In the genomic region with DNA sequence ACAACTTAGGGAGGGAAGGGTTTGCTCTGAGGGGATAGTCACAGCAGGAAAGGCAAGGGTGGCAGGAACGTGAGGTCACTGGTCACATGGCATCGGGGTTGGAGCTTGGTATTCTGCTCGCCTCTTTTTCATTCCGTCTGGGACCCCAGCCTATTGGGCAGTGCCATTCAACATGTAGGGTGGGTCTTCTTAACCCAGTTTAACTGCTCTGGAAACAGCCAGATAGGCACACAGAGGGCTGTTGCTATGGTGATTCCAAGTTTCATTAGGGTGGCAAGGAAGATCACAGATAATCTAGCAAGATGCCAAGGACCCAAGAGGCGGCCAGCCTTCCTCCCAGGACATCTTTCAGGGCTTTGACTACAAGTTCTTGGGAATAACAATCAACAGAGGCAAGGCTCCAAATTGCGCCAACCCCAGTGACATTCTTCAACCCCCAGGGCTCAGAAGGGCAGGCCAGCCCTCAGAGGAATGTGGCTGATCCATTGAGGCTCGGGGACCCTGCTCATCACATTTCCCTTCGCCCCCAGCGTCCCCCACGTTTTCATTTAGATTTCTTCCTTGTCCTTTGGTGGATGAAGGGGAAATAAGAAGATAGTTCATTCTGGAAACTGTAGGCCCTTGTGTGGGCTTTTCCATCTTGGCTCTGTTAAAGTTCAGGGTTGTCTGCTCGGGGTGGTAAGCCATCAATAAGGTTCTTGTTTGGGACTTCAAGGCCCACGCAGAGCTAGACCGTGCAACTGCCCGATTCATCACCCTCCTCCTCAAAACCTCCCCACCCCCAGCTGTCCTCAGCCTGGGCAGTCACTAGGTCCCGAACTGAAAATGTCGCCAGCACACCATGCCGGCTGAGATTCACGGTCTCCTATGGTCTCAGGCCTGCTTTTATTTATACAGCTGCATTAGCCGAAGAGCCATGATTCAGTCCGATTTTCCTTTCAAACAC, we compare ENCODE assay signal across 19 mouse cellular contexts. TPM values are rescaled to one million over a fixed set of nuclear protein-coding genes. Genes with fewer than 3 reads are reported as not detected.
A peak's percentile ranks its signal among the peaks of the same experiment; 100 is the strongest.
DNase-seq lines count a peak whose midpoint lies in the region; ATAC-seq and TF ChIP-seq lines count a peak whose summit lies in the region.
"Had no signal": no experiment of that assay in that cellular context is flagged by ENCODE, and none has a peak within 500 bp of the region (broad histone marks: within the 10 kb centered on the region; RNA-seq: fewer than 3 reads in every experiment).

No protein-coding gene starts in this region.

- no peak for TF ChIP-seq EP300 in stomach, postnatal 0 days (optimal IDR thresholded peaks at IDR 0.05)
- no peak for TF ChIP-seq EP300 in liver, postnatal 0 days (IDR thresholded peaks at IDR 0.05; ENCODE audit: low read depth)

- ATAC-seq in embryonic facial prominence, embryonic 14.5 days (ENCODE audit: low read depth) = peak; percentile 60
- ATAC-seq in stomach, embryonic 14.5 days (ENCODE audit: insufficient number of reproducible peaks, insufficient read depth, low FRiP score, low read depth) = no peak
- ATAC-seq in stomach, postnatal 0 days (ENCODE audit: low FRiP score, low TSS enrichment) = no peak; the same call in 1 of the 2 replicates
- ATAC-seq in liver, postnatal 0 days = no peak
- ATAC-seq: forebrain, embryonic 13.5 days; intestine, postnatal 0 days had no signal

- no peak overlapping the region for H3K4me2 ChIP-seq in embryonic facial prominence, embryonic 14.5 days (ENCODE audit: low read depth, low read length)
- no peak overlapping the region for H3K4me2 ChIP-seq in stomach, embryonic 14.5 days (replicated peaks; ENCODE audit: low read depth, low read length)
- H3K4me2 ChIP-seq in stomach, postnatal 0 days (replicated peaks; ENCODE audit: low read depth) = no peak overlapping the region
- H3K4me2 ChIP-seq in liver, postnatal 0 days (ENCODE audit: low read depth, low read length) = no peak overlapping the region
- H3K4me2 ChIP-seq: forebrain, embryonic 13.5 days; heart, embryonic 15.5 days; liver, embryonic 11.5 days had no signal

- H3K4me1 ChIP-seq in embryonic facial prominence, embryonic 14.5 days (ENCODE audit: control insufficient read depth, insufficient read depth, low read length) = 0 out of 2 replicates have a peak, but pooled peaks cover 4% of the 10 kb centered on the region
- H3K4me1 ChIP-seq in embryonic facial prominence, embryonic 10.5 days = peaks cover 32% of the 10 kb centered on the region
- peaks cover 33% of the 10 kb centered on the region for H3K4me1 ChIP-seq in stomach, embryonic 14.5 days (ENCODE audit: control insufficient read depth, insufficient read depth, low read length)
- H3K4me1 ChIP-seq in stomach, postnatal 0 days (replicated peaks; ENCODE audit: control insufficient read depth, insufficient read depth) = no peaks in the 10 kb centered on the region; the same call in 1 of the 2 replicates
- H3K4me1 ChIP-seq in liver, postnatal 0 days (ENCODE audit: insufficient read depth) = no peaks in the 10 kb centered on the region
- H3K4me1 ChIP-seq: forebrain, embryonic 13.5 days had no signal

- WGBS in embryonic facial prominence, embryonic 14.5 days = 64% methylated on average over 20 of the region's 20 CpGs
- 66% methylated on average over 20 of the region's 20 CpGs for WGBS in embryonic facial prominence, embryonic 10.5 days
- WGBS in stomach, embryonic 14.5 days = 75% methylated on average over 20 of the region's 20 CpGs
- 72% methylated on average over 20 of the region's 20 CpGs for WGBS in stomach, postnatal 0 days
- WGBS in liver, postnatal 0 days (ENCODE audit: insufficient replicate concordance) = 76% methylated on average over 20 of the region's 20 CpGs

- DNase-seq in embryonic facial prominence, embryonic 14.5 days (ENCODE audit: low spot score) = peak; percentile 13
- no peak for DNase-seq in embryonic facial prominence, embryonic 10.5 days (ENCODE audit: low spot score)
- DNase-seq in layer of hippocampus, adult 2 months (ENCODE audit: low spot score in 2 of 2) = peak in 1 of 2 experiments; percentile 9
- no peak for DNase-seq in layer of hippocampus, adult 18-20 months (ENCODE audit: low spot score in 2 of 2)
- no peak for DNase-seq in stomach, postnatal 0 days (ENCODE audit: low spot score)
- no peak for DNase-seq in liver, postnatal 0 days
- DNase-seq: adrenal gland, adult 8-10 months; B cell, adult 2 months; cerebellum, adult 2 months; gastrocnemius, postnatal 36 days; heart, postnatal 4 days; lung, adult 2 months; spleen, adult 18-20 months had no signal

- H3K27me3 ChIP-seq in embryonic facial prominence, embryonic 14.5 days (replicated peaks; ENCODE audit: control insufficient read depth, insufficient read depth, low read length) = no peaks in the 10 kb centered on the region
- H3K27me3 ChIP-seq in embryonic facial prominence, embryonic 10.5 days (replicated peaks; ENCODE audit: low read depth, poor library complexity, severe bottlenecking) = no peaks in the 10 kb centered on the region
- no peaks in the 10 kb centered on the region for H3K27me3 ChIP-seq in stomach, embryonic 14.5 days (ENCODE audit: control insufficient read depth, insufficient read depth, low read length)
- no peaks in the 10 kb centered on the region for H3K27me3 ChIP-seq in stomach, postnatal 0 days (ENCODE audit: control insufficient read depth, insufficient read depth, low read length)
- H3K27me3 ChIP-seq in liver, postnatal 0 days (ENCODE audit: insufficient read depth, low read length) = no peaks in the 10 kb centered on the region
- H3K27me3 ChIP-seq: forebrain, embryonic 13.5 days; heart, embryonic 15.5 days had no signal

- no peak overlapping the region for H3K9ac ChIP-seq in embryonic facial prominence, embryonic 14.5 days (ENCODE audit: low read depth, low read length)
- no peak overlapping the region for H3K9ac ChIP-seq in stomach, embryonic 14.5 days (replicated peaks; ENCODE audit: low read depth, low read length)
- H3K9ac ChIP-seq in stomach, postnatal 0 days (ENCODE audit: low read length) = no peak overlapping the region
- no peak overlapping the region for H3K9ac ChIP-seq in liver, postnatal 0 days (replicated peaks)
- H3K9ac ChIP-seq: forebrain, embryonic 13.5 days; heart, embryonic 15.5 days had no signal

- no peak overlapping the region for H3K4me3 ChIP-seq in embryonic facial prominence, embryonic 14.5 days (ENCODE audit: low read depth, low read length)
- H3K4me3 ChIP-seq in embryonic facial prominence, embryonic 10.5 days = no peak overlapping the region
- no peak overlapping the region for H3K4me3 ChIP-seq in layer of hippocampus, adult 2 months
- no peak overlapping the region for H3K4me3 ChIP-seq in stomach, embryonic 14.5 days (ENCODE audit: low read depth, low read length)
- H3K4me3 ChIP-seq in stomach, postnatal 0 days (ENCODE audit: low read depth, low read length) = no peak overlapping the region
- H3K4me3 ChIP-seq in liver, postnatal 0 days (ENCODE audit: low read depth, low read length) = no peak overlapping the region
- H3K4me3 ChIP-seq: erythroblast, embryonic 14.5 days; forebrain, embryonic 13.5 days; heart, embryonic 15.5 days had no signal

- no peaks in the 10 kb centered on the region for H3K36me3 ChIP-seq in embryonic facial prominence, embryonic 14.5 days (ENCODE audit: control insufficient read depth, insufficient read depth, low read length)
- H3K36me3 ChIP-seq in embryonic facial prominence, embryonic 10.5 days (replicated peaks) = no peaks in the 10 kb centered on the region
- no peaks in the 10 kb centered on the region for H3K36me3 ChIP-seq in stomach, embryonic 14.5 days (ENCODE audit: control insufficient read depth, insufficient read depth, low read length)
- H3K36me3 ChIP-seq in stomach, postnatal 0 days (ENCODE audit: control insufficient read depth, insufficient read depth, low read length) = no peaks in the 10 kb centered on the region
- no peaks in the 10 kb centered on the region for H3K36me3 ChIP-seq in liver, postnatal 0 days (replicated peaks; ENCODE audit: insufficient read depth, low read length)
- H3K36me3 ChIP-seq: heart, embryonic 15.5 days had no signal

- no peak overlapping the region for H3K27ac ChIP-seq in embryonic facial prominence, embryonic 14.5 days (replicated peaks; ENCODE audit: low read depth, low read length)
- no peak overlapping the region for H3K27ac ChIP-seq in embryonic facial prominence, embryonic 10.5 days (replicated peaks)
- peak overlapping the region; percentile 14; the same call in 1 of the 2 replicates for H3K27ac ChIP-seq in layer of hippocampus, adult 2 months
- peak overlapping the region; percentile 27; the same call in 1 of the 2 replicates for H3K27ac ChIP-seq in stomach, embryonic 14.5 days (ENCODE audit: low read length)
- no peak overlapping the region for H3K27ac ChIP-seq in stomach, postnatal 0 days (replicated peaks)
- H3K27ac ChIP-seq in liver, postnatal 0 days (ENCODE audit: low read depth) = no peak overlapping the region
- H3K27ac ChIP-seq: forebrain, embryonic 13.5 days; heart, embryonic 15.5 days had no signal

- no peak for TF ChIP-seq CTCF in layer of hippocampus, adult 2 months (conservative IDR thresholded peaks at IDR 0.05)
- no peak for TF ChIP-seq CTCF in stomach, postnatal 0 days (IDR thresholded peaks at IDR 0.05; ENCODE audit: low read depth)
- TF ChIP-seq CTCF in liver, postnatal 0 days (IDR thresholded peaks at IDR 0.05; ENCODE audit: low read depth) = no peak

- H3K9me3 ChIP-seq in embryonic facial prominence, embryonic 14.5 days (ENCODE audit: control insufficient read depth, low read length) = no peaks in the 10 kb centered on the region
- H3K9me3 ChIP-seq in embryonic facial prominence, embryonic 10.5 days = no peaks in the 10 kb centered on the region
- no peaks in the 10 kb centered on the region for H3K9me3 ChIP-seq in stomach, embryonic 14.5 days (ENCODE audit: control insufficient read depth, low read depth, low read length)
- no peaks in the 10 kb centered on the region for H3K9me3 ChIP-seq in stomach, postnatal 0 days (ENCODE audit: control insufficient read depth, low read length)
- no peaks in the 10 kb centered on the region for H3K9me3 ChIP-seq in liver, postnatal 0 days (ENCODE audit: low read length)
- H3K9me3 ChIP-seq: forebrain, embryonic 13.5 days; heart, embryonic 15.5 days had no signal

RNA-seq across cellular contexts. Expression of a gene that starts 52.2 kb away (rescaled TPM):
- polyA plus RNA-seq in embryonic facial prominence, embryonic 14.5 days (2014; fragmentation: Nextera tagmentation; extraction: Ambion mirVana) = 10.8 and 11.5 TPM in 2 replicates
- polyA plus RNA-seq in embryonic facial prominence, embryonic 10.5 days (2016; fragmentation: Nextera tagmentation; extraction: Ambion mirVana) = 4.4 and 5.2 TPM in 2 replicates
- 10 to 100 TPM; 11.4 to 12.0 TPM for total RNA-seq in layer of hippocampus, adult 2 months (2021)
- total RNA-seq in layer of hippocampus, adult 18-20 months (2021) = 10 to 100 TPM in 1 of 2 experiments, 1 to 10 TPM in 1; 9.0 to 11.6 TPM
- polyA plus RNA-seq in stomach, embryonic 14.5 days (2014; fragmentation: Nextera tagmentation; extraction: Ambion mirVana) = 24.6 and 28.5 TPM in 2 replicates
- 9.0 and 11.0 TPM in 2 replicates for polyA plus RNA-seq in stomach, postnatal 0 days (2015; fragmentation: Nextera tagmentation; extraction: Ambion mirVana)
- polyA plus RNA-seq in liver, postnatal 0 days (2015; fragmentation: Nextera tagmentation; extraction: Ambion mirVana) = 1.1 and 1.5 TPM in 2 replicates
- polyA plus RNA-seq: erythroblast, embryonic 14.5 days had no signal

Comparison
In these comparisons a context has a peak if more than half of its experiments do, and no peak if none do; other contexts are left out.
1. H3K27ac ChIP-seq: peak in layer of hippocampus, adult 2 months (single experiment) and stomach, embryonic 14.5 days (single experiment); none in embryonic facial prominence, embryonic 14.5 days (single experiment), embryonic facial prominence, embryonic 10.5 days (single experiment), stomach, postnatal 0 days (single experiment) and liver, postnatal 0 days (single experiment).